In the genomic region with DNA sequence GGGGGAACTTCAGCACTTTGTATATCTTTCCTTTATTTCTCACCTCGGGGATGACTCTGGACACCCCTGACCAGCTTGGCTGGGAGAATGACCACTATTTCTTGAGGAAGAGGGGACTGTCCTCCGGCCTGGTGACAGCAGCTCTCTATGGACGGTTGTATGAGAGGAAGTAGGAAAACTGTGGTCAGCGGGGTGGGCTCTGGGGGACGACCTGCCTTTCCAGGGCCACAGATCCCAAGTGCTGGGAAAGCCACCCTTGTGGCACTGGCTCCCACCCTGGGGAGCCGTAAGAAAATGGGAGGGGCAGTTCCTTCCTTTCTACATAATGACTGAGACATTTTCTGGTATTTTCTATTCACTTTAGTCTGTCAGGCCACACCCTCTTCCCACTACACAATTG, we compare ENCODE assay signal across 22 mouse cellular contexts. TPM values are rescaled to one million over a fixed set of nuclear protein-coding genes. Genes with fewer than 3 reads are reported as not detected.
DNase-seq lines count a peak whose midpoint lies in the region; ATAC-seq and TF ChIP-seq lines count a peak whose summit lies in the region.
"Had no signal": no experiment of that assay in that cellular context is flagged by ENCODE, and none has a peak within 500 bp of the region (broad histone marks: within the 10 kb centered on the region; RNA-seq: fewer than 3 reads in every experiment).

No protein-coding gene starts in this region.

- H3K4me1 ChIP-seq in heart, postnatal 0 days (ENCODE audit: control insufficient read depth, insufficient read depth): peaks cover 43% of the 10 kb centered on the region
- peaks cover 16% of the 10 kb centered on the region for H3K4me1 ChIP-seq in liver, embryonic 11.5 days (replicated peaks; ENCODE audit: control insufficient read depth, insufficient read depth, low read length)
- H3K4me1 ChIP-seq in liver, embryonic 12.5 days: peaks cover 41% of the 10 kb centered on the region
- H3K4me1 ChIP-seq in bone marrow macrophage, adult 2 months (ENCODE audit: control insufficient read depth, insufficient read depth, low read length): peaks cover 70% of the 10 kb centered on the region
- peaks cover 74% of the 10 kb centered on the region for H3K4me1 ChIP-seq in embryonic facial prominence, embryonic 15.5 days

- no peak overlapping the region for H3K4me2 ChIP-seq in heart, postnatal 0 days (ENCODE audit: low read depth, low read length)
- no peak overlapping the region for H3K4me2 ChIP-seq in liver, embryonic 11.5 days
- H3K4me2 ChIP-seq in liver, embryonic 12.5 days: no peak overlapping the region
- H3K4me2 ChIP-seq in embryonic facial prominence, embryonic 15.5 days (replicated peaks): no peak overlapping the region
- H3K4me2 ChIP-seq: neural tube, embryonic 13.5 days had no signal

- TF ChIP-seq POLR2A in bone marrow macrophage, adult 2 months (IDR thresholded peaks at IDR 0.05; ENCODE audit: borderline replicate concordance, low read depth, low read length): no peak

- H3K9ac ChIP-seq in heart, postnatal 0 days (replicated peaks; ENCODE audit: low read depth, low read length): no peak overlapping the region
- H3K9ac ChIP-seq in liver, embryonic 11.5 days (ENCODE audit: low read depth, low read length): no peak overlapping the region
- no peak overlapping the region for H3K9ac ChIP-seq in liver, embryonic 12.5 days
- no peak overlapping the region for H3K9ac ChIP-seq in embryonic facial prominence, embryonic 15.5 days
- H3K9ac ChIP-seq: neural tube, embryonic 13.5 days had no signal

- no peak for ATAC-seq in heart, postnatal 0 days (ENCODE audit: insufficient read depth, low read depth)
- no peak for ATAC-seq in liver, embryonic 11.5 days (replicated peaks; ENCODE audit: low FRiP score)
- ATAC-seq in liver, embryonic 12.5 days: no peak
- no peak for ATAC-seq in embryonic facial prominence, embryonic 15.5 days (ENCODE audit: insufficient number of reproducible peaks, low FRiP score, low TSS enrichment, low read depth)
- ATAC-seq in megakaryocyte progenitor cell, adult 5-6 weeks (replicated peaks; ENCODE audit: poor library complexity): no peak
- ATAC-seq: inflammation-experienced regulatory T-cells, adult 6 months; midbrain, embryonic 16.5 days had no signal

- 75% methylated on average over 6 of the region's 6 CpGs for WGBS in heart, postnatal 0 days
- 69% methylated on average over 6 of the region's 6 CpGs for WGBS in liver, embryonic 11.5 days
- 55% methylated on average over 6 of the region's 6 CpGs for WGBS in liver, embryonic 12.5 days (ENCODE audit: insufficient replicate concordance)
- 72% methylated on average over 6 of the region's 6 CpGs for WGBS in embryonic facial prominence, embryonic 15.5 days

- TF ChIP-seq EP300 in heart, postnatal 0 days (IDR thresholded peaks at IDR 0.05; ENCODE audit: low read depth): no peak

- no peaks in the 10 kb centered on the region for H3K27me3 ChIP-seq in heart, postnatal 0 days (ENCODE audit: control insufficient read depth, insufficient read depth, low read length)
- no peaks in the 10 kb centered on the region for H3K27me3 ChIP-seq in liver, embryonic 11.5 days (replicated peaks; ENCODE audit: control insufficient read depth, insufficient read depth, low read length)
- H3K27me3 ChIP-seq in liver, embryonic 12.5 days (replicated peaks): no peaks in the 10 kb centered on the region
- H3K27me3 ChIP-seq in embryonic facial prominence, embryonic 15.5 days: no peaks in the 10 kb centered on the region
- H3K27me3 ChIP-seq: neural tube, embryonic 13.5 days had no signal

- H3K9me3 ChIP-seq in heart, postnatal 0 days (replicated peaks; ENCODE audit: control insufficient read depth, low read length): no peaks in the 10 kb centered on the region
- H3K9me3 ChIP-seq in liver, embryonic 11.5 days (ENCODE audit: control insufficient read depth, low read length): no peaks in the 10 kb centered on the region
- H3K9me3 ChIP-seq in liver, embryonic 12.5 days (replicated peaks): no peaks in the 10 kb centered on the region
- H3K9me3 ChIP-seq in embryonic facial prominence, embryonic 15.5 days (replicated peaks): no peaks in the 10 kb centered on the region
- H3K9me3 ChIP-seq: G1E; neural tube, embryonic 13.5 days had no signal

- no peak overlapping the region for H3K4me3 ChIP-seq in heart, postnatal 0 days (ENCODE audit: low read depth, low read length)
- no peak overlapping the region for H3K4me3 ChIP-seq in liver, embryonic 11.5 days (ENCODE audit: low read depth, low read length)
- H3K4me3 ChIP-seq in liver, embryonic 12.5 days: no peak overlapping the region
- H3K4me3 ChIP-seq in bone marrow macrophage, adult 2 months (ENCODE audit: insufficient read depth, low read length): no peak overlapping the region
- no peak overlapping the region for H3K4me3 ChIP-seq in embryonic facial prominence, embryonic 15.5 days (replicated peaks)
- H3K4me3 ChIP-seq: erythroblast, embryonic 14.5 days; neural tube, embryonic 13.5 days had no signal

- H3K27ac ChIP-seq in heart, postnatal 0 days (ENCODE audit: low read depth): peak overlapping the region; percentile 86
- no peak overlapping the region for H3K27ac ChIP-seq in liver, embryonic 11.5 days (ENCODE audit: low read depth, low read length)
- H3K27ac ChIP-seq in liver, embryonic 12.5 days: no peak overlapping the region
- H3K27ac ChIP-seq in bone marrow macrophage, adult 2 months (ENCODE audit: insufficient read depth, low read depth, low read length): peak overlapping the region; percentile 84
- peak overlapping the region; percentile 89 for H3K27ac ChIP-seq in embryonic facial prominence, embryonic 15.5 days (replicated peaks)
- H3K27ac ChIP-seq: neural tube, embryonic 13.5 days had no signal

- H3K36me3 ChIP-seq in heart, postnatal 0 days (replicated peaks; ENCODE audit: control insufficient read depth, insufficient read depth, low read length): peaks cover 9% of the 10 kb centered on the region
- H3K36me3 ChIP-seq in liver, embryonic 11.5 days (ENCODE audit: control insufficient read depth, insufficient read depth, low read length): peaks cover 4% of the 10 kb centered on the region; the same call in 1 of the 2 replicates
- peaks cover 13% of the 10 kb centered on the region for H3K36me3 ChIP-seq in liver, embryonic 12.5 days
- peaks cover 5% of the 10 kb centered on the region; the same call in 1 of the 2 replicates for H3K36me3 ChIP-seq in embryonic facial prominence, embryonic 15.5 days

- TF ChIP-seq CTCF in heart, postnatal 0 days (IDR thresholded peaks at IDR 0.05; ENCODE audit: low read depth): no peak
- TF ChIP-seq CTCF in bone marrow macrophage, adult 2 months (IDR thresholded peaks at IDR 0.05; ENCODE audit: low read depth, low read length): no peak

- no peak for DNase-seq in heart, postnatal 0 days (ENCODE audit: low spot score)
- no peak for DNase-seq in heart, postnatal 10 days
- DNase-seq in liver, embryonic 11.5 days (ENCODE audit: low spot score): peak; percentile 20
- no peak for DNase-seq in adrenal gland, adult 2 months
- DNase-seq: cerebellum, adult 9-10 months; gastrocnemius, postnatal 36 days; heart, postnatal 14 days; kidney, postnatal 36 days; left cerebral cortex, postnatal 4 days; lung, postnatal 4 days had no signal

- intact Hi-C loops in heart, postnatal 10 days (cut with DNase I): no loop called here

RNA-seq across cellular contexts. Expression of gene Hacl1, which starts 26.7 kb away (rescaled TPM):
- 22.4 and 25.5 TPM in 2 replicates for total RNA-seq in heart, postnatal 0 days (2014; rRNA removed; ENCODE audit: low replicate concordance)
- 9.2 and 12.2 TPM in 2 replicates for polyA plus RNA-seq in heart, postnatal 0 days (2015; fragmentation: Nextera tagmentation; extraction: Ambion mirVana)
- total RNA-seq in heart, postnatal 10 days (2021): 10 to 100 TPM; 13.5 to 13.9 TPM
- 8.1 and 10.5 TPM in 2 replicates for polyA plus RNA-seq in liver, embryonic 11.5 days (2014; fragmentation: Nextera tagmentation; extraction: Ambion mirVana)
- 7.4 and 9.8 TPM in 2 replicates for polyA plus RNA-seq in liver, embryonic 12.5 days (2016; fragmentation: Nextera tagmentation; extraction: Ambion mirVana)
- 14.3 and 24.7 TPM in 2 replicates for polyA plus RNA-seq in bone marrow macrophage, adult 2 months (2012; ENCODE audit: insufficient read depth, insufficient read length, missing spikeins)
- 11.5 and 13.3 TPM in 2 replicates for polyA plus RNA-seq in embryonic facial prominence, embryonic 15.5 days (2015; fragmentation: Nextera tagmentation; extraction: Ambion mirVana)
- total RNA-seq in adrenal gland, adult 2 months (2021): 10 to 100 TPM; 38.9 to 67.1 TPM
- polyA plus RNA-seq in adrenal gland, adult 2 months (2012; rRNA removed): 10.8 and 15.2 TPM in 2 replicates
- 13.3 and 18.9 TPM in 2 replicates for total RNA-seq in megakaryocyte progenitor cell, adult 5-6 weeks (2015)
- total RNA-seq in megakaryocyte progenitor cell, adult 5-6 weeks (2017): 34.8 and 35.6 TPM in 2 replicates

RNA-seq across cellular contexts. Expression of gene Btd, which starts 26.9 kb away (rescaled TPM):
- 29.0 and 43.1 TPM in 2 replicates for total RNA-seq in heart, postnatal 0 days (2014; rRNA removed; ENCODE audit: low replicate concordance)
- 14.6 and 15.0 TPM in 2 replicates for polyA plus RNA-seq in heart, postnatal 0 days (2015; fragmentation: Nextera tagmentation; extraction: Ambion mirVana)
- 10 to 100 TPM; 14.5 to 15.0 TPM for total RNA-seq in heart, postnatal 10 days (2021)
- 11.4 and 13.3 TPM in 2 replicates for polyA plus RNA-seq in liver, embryonic 11.5 days (2014; fragmentation: Nextera tagmentation; extraction: Ambion mirVana)
- 8.8 and 9.6 TPM in 2 replicates for polyA plus RNA-seq in liver, embryonic 12.5 days (2016; fragmentation: Nextera tagmentation; extraction: Ambion mirVana)
- 11.9 and 14.2 TPM in 2 replicates for polyA plus RNA-seq in bone marrow macrophage, adult 2 months (2012; ENCODE audit: insufficient read depth, insufficient read length, missing spikeins)
- 33.5 and 33.7 TPM in 2 replicates for polyA plus RNA-seq in embryonic facial prominence, embryonic 15.5 days (2015; fragmentation: Nextera tagmentation; extraction: Ambion mirVana)
- 10 to 100 TPM; 55.6 to 63.4 TPM for total RNA-seq in adrenal gland, adult 2 months (2021)
- polyA plus RNA-seq in adrenal gland, adult 2 months (2012; rRNA removed): 45.8 and 46.2 TPM in 2 replicates
- total RNA-seq in megakaryocyte progenitor cell, adult 5-6 weeks (2015): 14.7 and 15.6 TPM in 2 replicates
- total RNA-seq in megakaryocyte progenitor cell, adult 5-6 weeks (2017): 8.1 and 14.3 TPM in 2 replicates

RNA-seq across cellular contexts. Expression of gene Gm49387, which starts 27.1 kb away (rescaled TPM):
- total RNA-seq in heart, postnatal 0 days (2014; rRNA removed; ENCODE audit: low replicate concordance): not detected in 2 replicates
- 1.7 and 1.9 TPM in 2 replicates for polyA plus RNA-seq in heart, postnatal 0 days (2015; fragmentation: Nextera tagmentation; extraction: Ambion mirVana)
- 1 to 10 TPM in 1 of 2 experiments, not detected in 1; 1.1 TPM for total RNA-seq in heart, postnatal 10 days (2021)
- polyA plus RNA-seq in liver, embryonic 11.5 days (2014; fragmentation: Nextera tagmentation; extraction: Ambion mirVana): 0.19 and 1.9 TPM in 2 replicates
- polyA plus RNA-seq in liver, embryonic 12.5 days (2016; fragmentation: Nextera tagmentation; extraction: Ambion mirVana): 0.37 and 1.3 TPM in 2 replicates
- not detected in 2 replicates for polyA plus RNA-seq in bone marrow macrophage, adult 2 months (2012; ENCODE audit: insufficient read depth, insufficient read length, missing spikeins)
- polyA plus RNA-seq in embryonic facial prominence, embryonic 15.5 days (2015; fragmentation: Nextera tagmentation; extraction: Ambion mirVana): 2.5 and 3.8 TPM in 2 replicates
- total RNA-seq in adrenal gland, adult 2 months (2021): 1 to 10 TPM in 1 of 2 experiments, not detected in 1; 2.3 TPM
- 1.9 TPM in 1 of 2 replicates, not detected in the other for polyA plus RNA-seq in adrenal gland, adult 2 months (2012; rRNA removed)
- not detected in 2 replicates for total RNA-seq in megakaryocyte progenitor cell, adult 5-6 weeks (2015)
- not detected in 2 replicates for total RNA-seq in megakaryocyte progenitor cell, adult 5-6 weeks (2017)
- total RNA-seq: adrenal gland, adult 18-20 months; G1E; layer of hippocampus, postnatal 25 days; left cerebral cortex, postnatal 4 days had no signal
- polyA plus RNA-seq: erythroblast, embryonic 14.5 days; G1E; midbrain, embryonic 16.5 days; small intestine, adult 2 months had no signal

Comparison
In these comparisons a context has a peak if more than half of its experiments do, and no peak if none do; other contexts are left out.
1. H3K27ac ChIP-seq: peak in heart, postnatal 0 days (single experiment), bone marrow macrophage, adult 2 months (single experiment) and embryonic facial prominence, embryonic 15.5 days (single experiment); none in liver, embryonic 11.5 days (single experiment) and liver, embryonic 12.5 days (single experiment).